Mouse (Mus musculus): ENCODE results near the gene Nfkb2.

The Nfkb2 gene

GRCm38 (mm10) chr19:46344710-46345419 lies 40.7 kb downstream of the Nfkb2 start:
- DNase-seq: no peak

DNA sequence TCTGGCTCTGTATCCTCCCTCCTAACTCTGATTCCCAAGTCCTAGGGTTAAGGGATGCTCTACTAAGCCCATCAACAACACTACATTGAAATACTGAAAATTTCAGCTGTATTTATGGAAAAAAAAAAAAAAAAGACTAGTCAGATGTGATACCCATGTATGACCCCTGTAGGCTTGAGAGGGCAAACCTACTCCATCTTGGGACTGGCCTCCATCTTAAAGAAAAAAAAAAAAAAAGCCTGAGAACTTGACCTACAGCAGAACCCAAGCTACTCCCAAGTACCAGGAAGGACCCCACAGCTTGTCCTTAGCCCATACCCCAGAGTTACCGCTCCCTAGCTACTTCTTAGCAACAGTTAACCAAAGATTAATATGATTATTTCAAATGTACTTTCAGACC lies 43.0 kb downstream of the Nfkb2 start:
- no peak for DNase-seq

DNA sequence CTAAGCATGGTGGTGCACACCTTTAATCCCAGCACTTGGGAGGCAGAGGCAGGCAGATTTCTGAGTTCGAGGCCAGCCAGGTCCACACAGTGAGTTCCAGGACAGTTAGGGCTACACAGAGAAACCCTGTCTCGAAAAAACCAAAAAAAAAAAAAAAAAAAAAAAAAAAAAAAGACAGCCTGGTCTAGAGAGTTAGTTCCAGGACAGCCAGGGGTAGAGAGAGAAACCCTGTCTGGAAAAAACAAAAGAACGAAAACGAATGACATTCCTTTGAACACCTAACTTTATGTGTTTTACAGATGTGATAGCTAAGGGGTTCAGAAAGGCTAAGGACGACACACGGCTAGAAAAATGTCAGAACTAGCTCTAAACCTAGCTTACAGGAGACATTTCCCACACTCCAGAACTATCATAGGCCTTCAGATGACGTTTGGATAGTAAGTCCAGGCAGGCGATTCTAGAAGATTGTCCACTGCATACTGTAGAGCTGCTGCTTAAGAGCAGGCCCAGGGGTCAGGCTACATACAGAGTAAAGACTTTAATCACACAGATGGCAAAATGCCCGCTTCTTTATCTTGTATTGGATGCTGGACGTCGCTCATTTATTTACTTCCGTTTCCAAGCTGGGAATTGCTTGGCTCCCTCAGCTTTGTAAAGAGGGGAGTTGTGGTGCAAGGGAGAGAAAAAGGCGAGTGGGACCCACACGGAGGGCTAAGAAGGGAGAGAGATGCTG lies 44.0 kb downstream of the Nfkb2 start:
- no peak for DNase-seq

GRCm38 (mm10) chr19:46348761-46349458 lies 44.8 kb downstream of the Nfkb2 start:
- DNase-seq: peak; percentile 66

DNA sequence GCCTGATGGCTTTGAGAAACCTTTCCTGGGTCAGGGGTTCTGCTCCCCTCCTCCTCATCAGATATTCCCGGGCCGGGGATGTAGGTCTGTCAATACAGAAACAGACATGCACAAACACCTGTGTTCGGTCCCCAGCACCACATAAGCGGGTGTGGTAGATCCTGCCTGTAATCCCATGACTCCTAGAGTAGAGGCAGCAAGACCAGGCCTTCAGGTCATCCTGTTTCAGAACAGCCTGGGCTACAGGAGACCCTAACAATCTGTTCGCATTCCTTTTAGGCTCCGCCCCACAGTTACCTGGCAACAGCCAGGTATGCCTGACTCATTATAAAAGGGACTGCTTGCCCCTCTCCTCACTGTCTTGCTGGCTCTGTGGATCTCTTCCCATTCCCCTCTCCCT lies 45.4 kb downstream of the Nfkb2 start:
- no peak for DNase-seq

DNA sequence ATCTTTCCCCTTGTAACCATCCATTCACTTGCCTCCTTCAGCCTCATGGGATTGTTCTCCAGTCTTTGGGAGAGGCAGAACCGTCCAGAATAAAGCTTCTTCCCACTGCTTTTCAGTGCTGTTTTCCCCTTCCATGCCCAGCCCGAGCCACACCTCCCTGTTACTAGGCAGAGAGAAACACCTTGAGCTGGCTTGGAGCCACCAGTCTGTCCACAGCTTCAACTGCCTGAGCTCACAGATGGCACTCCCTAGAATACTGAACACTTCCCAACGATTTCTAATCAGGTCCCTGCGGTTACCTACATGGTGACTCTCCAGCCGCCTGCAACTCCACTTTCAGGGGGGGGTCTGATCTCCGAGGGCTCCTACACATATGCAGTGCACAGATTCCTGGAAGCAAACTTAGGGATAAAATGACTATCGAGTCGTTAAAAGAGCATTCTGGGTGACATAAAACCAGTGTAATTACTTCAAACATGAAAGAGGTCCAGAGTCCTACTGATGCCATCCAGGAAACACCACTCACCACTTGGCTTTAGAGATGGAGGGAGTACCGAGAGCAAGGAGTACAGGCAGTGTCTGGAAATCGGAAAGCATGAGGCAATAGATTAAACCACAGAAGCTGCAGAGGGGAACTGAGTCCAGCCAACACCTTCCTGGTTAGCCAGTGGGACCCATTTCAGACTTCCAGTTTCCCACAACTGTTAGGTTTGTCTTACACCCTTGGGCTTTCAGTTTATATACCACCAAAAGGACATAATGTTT lies 46.2 kb downstream of the Nfkb2 start, which contains the start of gene 2310034G01Rik:
TSS of gene 2310034G01Rik (minus strand) at position 135 of the 765 bp plus-strand sequence.
- DNase-seq: no peak

DNA sequence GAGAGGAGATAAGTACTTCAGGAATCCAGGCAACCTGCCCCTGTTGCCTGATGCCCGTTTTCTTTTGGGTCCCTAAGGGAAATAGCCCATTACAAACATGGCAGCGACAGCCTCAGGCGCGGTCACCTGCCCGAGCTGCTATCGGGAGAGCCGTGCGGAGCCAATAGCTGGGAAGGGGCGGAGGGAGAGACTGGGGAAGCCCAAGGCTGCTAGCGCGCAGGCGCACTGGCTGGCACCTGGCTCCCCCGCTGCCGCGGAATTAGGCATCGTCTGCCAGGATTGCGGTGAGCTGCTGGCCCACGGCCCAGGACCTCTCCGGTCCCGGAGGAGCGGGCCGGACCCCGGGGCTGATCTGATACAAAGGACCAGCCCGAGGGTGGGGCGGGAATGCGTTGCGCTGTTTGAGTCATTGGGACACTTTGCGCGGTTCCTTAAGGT lies 52.6 kb downstream of the Nfkb2 start:
- DNase-seq: peak; percentile 94

DNA sequence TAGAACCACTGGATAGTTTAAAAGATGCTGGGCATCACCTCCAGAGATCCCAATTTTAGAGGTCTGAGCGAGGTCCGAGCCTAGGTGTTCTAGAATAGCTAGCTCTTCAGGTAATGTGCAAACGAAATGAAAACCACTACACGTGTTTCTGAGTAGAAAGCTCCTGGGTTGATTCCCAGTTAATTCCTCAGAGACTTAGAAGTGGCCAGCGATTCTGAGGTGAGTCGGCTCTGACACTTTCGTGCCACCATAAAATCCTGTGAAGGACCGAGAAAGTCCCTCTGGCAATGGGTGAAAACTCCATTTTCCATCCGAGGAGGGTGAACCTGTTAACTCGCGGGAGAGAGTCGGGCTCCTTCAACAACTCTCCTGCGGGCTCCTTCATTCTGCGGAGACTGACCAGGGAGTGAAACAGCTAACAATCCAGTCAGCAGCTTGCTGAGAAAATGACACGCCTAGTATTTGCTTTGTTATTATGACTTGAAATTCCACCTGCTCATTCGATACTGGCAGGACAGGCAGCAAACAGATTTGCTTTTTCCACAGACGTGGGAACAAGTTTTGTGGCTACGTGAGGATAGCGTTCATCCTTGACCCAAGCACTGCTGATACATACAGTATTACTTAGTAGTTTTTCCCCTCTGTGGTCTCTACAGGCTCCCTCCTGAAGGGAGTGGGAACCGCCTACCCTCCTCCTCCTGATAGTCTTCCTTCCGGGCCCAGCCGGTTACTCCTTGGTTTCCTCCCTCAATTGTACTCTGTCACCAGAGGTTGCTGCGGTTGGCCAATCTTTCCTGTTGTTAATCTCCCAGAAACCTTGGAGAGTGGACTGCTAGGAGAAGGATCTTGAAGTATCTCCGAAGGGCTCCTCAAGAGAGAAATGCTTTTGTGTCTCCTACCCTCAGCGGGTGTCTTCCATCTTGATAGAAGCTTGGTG lies 53.5 kb downstream of the Nfkb2 start:
- DNase-seq: peak; percentile 52

- no peak for DNase-seq
Measured at GRCm38 (mm10) chr19:46358381-46358780, 54.3 kb downstream of the Nfkb2 start.

Data from liver (tissue).